Mouse (Mus musculus) C2C12 (cell line): ENCODE measurements around the gene Sytl1. TPM values are rescaled to one million over a fixed set of nuclear protein-coding genes. Genes with fewer than 3 reads are reported as not detected.

ENCODE experiments used
- H3K27me3 ChIP-seq: one replicate; pipeline ENCODE4 v1.6.1; 2011; ENCODE audit not compliant: control insufficient read depth, insufficient read depth, insufficient read length
- H3K36me3 ChIP-seq: one replicate; pipeline ENCODE4 v1.6.1; 2011; ENCODE audit not compliant: control insufficient read depth, insufficient read depth
- H3K4me3 ChIP-seq: one replicate; pipeline ENCODE4 v1.5.1; 2011; ENCODE audit warnings: mild to moderate bottlenecking, control low read depth; ENCODE audit not compliant: poor library complexity, insufficient read depth, severe bottlenecking
- H3K79me2 ChIP-seq: one replicate; pipeline ENCODE4 v1.6.1; 2011; ENCODE audit not compliant: control insufficient read depth, insufficient read depth
- H3K79me3 ChIP-seq: one replicate; pipeline ENCODE4 v1.6.1; 2011; ENCODE audit warnings: low read depth, control low read depth
- H3ac ChIP-seq: one replicate; pipeline ENCODE3; 2011; ENCODE audit warnings: low read depth; ENCODE audit not compliant: control insufficient read depth, insufficient read length
- CEBPB ChIP-seq: IDR thresholded peaks from one replicate; pipeline ENCODE4 v1.6.1; 2011; ENCODE audit warnings: low read depth, mild to moderate bottlenecking, control low read depth, moderate library complexity
- CTCF ChIP-seq: IDR thresholded peaks from one replicate; pipeline ENCODE4 v1.5.1; 2011; ENCODE audit not compliant: control insufficient read depth, insufficient read depth, insufficient read length
- FOSL1 ChIP-seq: IDR thresholded peaks from one replicate; pipeline ENCODE4 v1.8.0; 2011; ENCODE audit warnings: mild to moderate bottlenecking, low read length; ENCODE audit not compliant: poor library complexity, insufficient read depth, severe bottlenecking
- MAX ChIP-seq: IDR thresholded peaks from one replicate; pipeline ENCODE4 v1.6.1; 2011; ENCODE audit warnings: mild to moderate bottlenecking, control low read depth
- MYOD1 ChIP-seq: IDR thresholded peaks from one replicate; pipeline ENCODE4 v1.6.1; 2011; ENCODE audit warnings: low read depth; ENCODE audit not compliant: control insufficient read depth, insufficient read length
- MYOG ChIP-seq: IDR thresholded peaks from one replicate; pipeline ENCODE4 v1.6.1; 2011; ENCODE audit not compliant: control insufficient read depth, insufficient read length; ENCODE audit errors: extremely low read depth
- USF1 ChIP-seq: IDR thresholded peaks from one replicate; pipeline ENCODE4 v1.6.1; 2011; ENCODE audit warnings: low read depth, mild to moderate bottlenecking, control low read depth, moderate library complexity
- polyA plus RNA-seq: library from polyadenylated mRNA; unstranded; fragments of >200 nt; fragmentation: generic; extraction: Trizol; gene quantifications from one replicate; pipeline ENCODE4 v1.2.1, GENCODE M21; 2012; ENCODE audit warnings: missing spikeins

Sytl1 gene
- polyA plus RNA-seq, 1 experiment, result 0.89 TPM

DNA sequence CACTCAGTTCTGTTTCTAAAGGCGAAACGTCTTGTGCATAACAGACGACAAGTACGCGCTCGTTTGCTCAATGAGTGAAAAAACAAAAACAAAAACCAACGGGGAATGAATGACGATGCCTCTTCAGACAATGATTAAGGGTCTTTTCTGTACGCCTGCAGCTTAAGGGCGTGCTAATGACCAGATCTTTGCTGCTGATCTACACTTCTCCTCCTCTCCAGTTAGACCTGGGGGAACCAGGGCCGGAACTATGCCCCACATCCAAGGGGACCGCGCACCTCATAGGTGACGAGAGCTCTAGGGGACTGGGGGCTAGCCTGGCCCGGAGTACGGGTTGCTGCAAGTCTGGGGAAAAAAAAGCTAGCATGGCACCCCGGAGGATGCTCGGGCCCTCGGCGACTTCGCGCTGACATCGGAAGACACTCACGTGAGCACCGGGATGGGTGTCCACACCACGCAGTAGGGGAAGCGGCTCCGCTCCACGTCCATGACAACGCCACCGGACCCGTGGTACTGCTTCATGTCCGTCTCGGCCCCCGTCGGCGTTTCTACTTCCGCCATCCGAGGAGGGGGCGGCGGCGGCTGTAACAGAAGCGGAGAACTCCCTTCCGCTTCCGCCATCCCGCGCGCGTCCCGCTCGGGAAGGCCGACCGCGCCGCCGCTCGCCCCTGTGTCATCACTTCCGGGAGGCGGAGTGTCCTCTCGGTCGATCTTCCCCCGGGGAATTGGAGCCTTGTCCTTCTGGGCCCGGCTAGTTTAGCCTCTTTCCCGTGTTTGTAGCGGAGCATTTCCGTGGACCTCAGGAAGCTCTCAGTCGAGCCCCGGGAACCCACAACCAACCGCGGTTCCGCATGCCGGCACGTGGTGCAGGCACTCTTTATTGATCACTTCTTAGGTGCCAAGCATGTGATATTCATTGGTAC, 14.5 kb upstream of the Sytl1 start, which contains the start of gene Tmem222:
Tmem222 (minus strand) TSS at position 689 of the 923 bp plus-strand sequence.
- Histone ChIP-seq H3K27me3 (no peaks in the 10 kb centered on the region), H3K79me2 (peaks cover 52% of the 10 kb centered on the region), H3K79me3 (peaks cover 38% of the 10 kb centered on the region), H3ac (peak within 1 kb of the TSS; percentile 91), H3K4me3 (peak within 1 kb of the TSS; percentile 99), H3K36me3 (no peaks in the 10 kb centered on the region)
- TF ChIP-seq USF1 (no peak), CEBPB (no peak), MAX (peak; percentile 38)

- Histone ChIP-seq H3K4me3 (no peak overlapping the region), H3ac (no peak overlapping the region), H3K36me3 (peaks cover 31% of the 10 kb centered on the region), H3K79me2 (peaks cover 66% of the 10 kb centered on the region), H3K79me3 (peaks cover 27% of the 10 kb centered on the region), H3K27me3 (no peaks in the 10 kb centered on the region)
- no peak for TF ChIP-seq MYOD1
These were observed 8.0 kb upstream of the Sytl1 start for GRCm38 (mm10) chr4:133270929-133271328.

GRCm38 (mm10) chr4:133269596-133269995, 6.7 kb upstream of the Sytl1 start:
- H3K36me3 ChIP-seq, result peaks cover 38% of the 10 kb centered on the region

DNA sequence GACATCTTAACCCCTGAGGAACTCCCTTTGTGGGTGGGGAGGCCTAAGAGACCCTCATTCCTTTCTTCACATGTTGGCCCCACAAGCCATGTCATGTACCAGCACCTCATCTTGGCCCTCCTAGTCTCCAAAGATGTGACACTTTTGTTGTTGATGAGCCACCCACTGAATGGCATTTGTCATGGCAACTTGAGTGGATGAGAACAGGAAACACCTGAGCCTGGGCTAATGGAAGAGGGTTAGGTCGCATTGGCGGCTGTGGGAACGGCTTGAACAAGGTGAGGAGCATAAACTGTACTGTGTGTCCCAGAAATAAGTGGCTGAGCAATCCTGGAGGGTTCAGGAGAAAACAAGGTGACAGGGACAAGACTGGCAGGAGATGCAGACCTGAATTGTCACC, 6.0 kb upstream of the Sytl1 start:
- peaks cover 38% of the 10 kb centered on the region for H3K36me3 ChIP-seq

More at GRCm38 (mm10) chr4:133269596-133269995, 6.7 kb upstream of the Sytl1 start:
- Histone ChIP-seq H3ac (no peak overlapping the region), H3K4me3 (no peak overlapping the region), H3K79me2 (peaks cover 53% of the 10 kb centered on the region), H3K27me3 (no peaks in the 10 kb centered on the region), H3K79me3 (peaks cover 14% of the 10 kb centered on the region)
- TF ChIP-seq MYOD1 (no peak), FOSL1 (no peak), CTCF (no peak), CEBPB (no peak), USF1 (no peak), MAX (no peak), MYOG (no peak)

DNA sequence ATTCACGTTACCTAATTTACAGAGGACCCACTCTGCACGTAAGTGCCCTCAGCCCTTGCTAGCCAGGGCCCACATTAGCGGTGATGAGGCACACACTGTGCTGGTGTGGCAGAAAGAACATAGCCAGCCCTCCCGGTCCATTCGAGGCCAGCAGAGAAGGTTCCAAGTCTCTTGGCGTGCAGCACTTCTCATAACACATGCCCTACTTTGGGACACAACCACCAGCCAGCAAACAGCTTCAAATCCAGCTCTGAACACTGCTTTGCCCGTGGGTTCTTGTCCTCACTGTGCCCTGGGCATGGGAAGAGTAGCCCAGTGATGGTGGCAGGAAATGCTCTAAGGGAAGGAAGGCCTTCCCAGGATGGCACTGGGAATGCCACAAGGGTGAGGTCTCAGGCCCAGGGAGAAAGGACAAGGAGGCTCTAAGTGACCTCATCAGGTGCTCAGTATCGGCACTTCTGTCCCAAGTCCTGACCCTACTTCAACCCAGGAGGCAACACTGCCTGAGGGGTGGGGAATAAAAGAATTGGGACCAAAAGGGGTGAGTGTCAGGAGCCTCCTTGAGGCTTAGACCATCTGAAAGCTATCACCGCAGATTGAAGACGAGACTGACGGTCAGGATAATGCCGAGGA, 3.5 kb upstream of the Sytl1 start:
- no peak for TF ChIP-seq USF1
- TF ChIP-seq CTCF, result no peak
- TF ChIP-seq CEBPB, result no peak
- no peak for TF ChIP-seq MYOG
- TF ChIP-seq MYOD1, result no peak
- TF ChIP-seq FOSL1, result no peak
- TF ChIP-seq MAX, result no peak
- peaks cover under 1% of the 10 kb centered on the region for H3K79me3 ChIP-seq
- peaks cover 21% of the 10 kb centered on the region for H3K79me2 ChIP-seq
- H3K4me3 ChIP-seq, result no peak overlapping the region
- peaks cover 38% of the 10 kb centered on the region for H3K36me3 ChIP-seq
- no peak overlapping the region for H3ac ChIP-seq
- no peaks in the 10 kb centered on the region for H3K27me3 ChIP-seq

More for the DNA sequence above, 6.0 kb upstream of the Sytl1 start:
- Histone ChIP-seq H3K79me3 (peaks cover 10% of the 10 kb centered on the region), H3ac (no peak overlapping the region), H3K4me3 (no peak overlapping the region), H3K79me2 (peaks cover 46% of the 10 kb centered on the region), H3K27me3 (no peaks in the 10 kb centered on the region)
- TF ChIP-seq MAX, result no peak
- no peak for TF ChIP-seq FOSL1

DNA sequence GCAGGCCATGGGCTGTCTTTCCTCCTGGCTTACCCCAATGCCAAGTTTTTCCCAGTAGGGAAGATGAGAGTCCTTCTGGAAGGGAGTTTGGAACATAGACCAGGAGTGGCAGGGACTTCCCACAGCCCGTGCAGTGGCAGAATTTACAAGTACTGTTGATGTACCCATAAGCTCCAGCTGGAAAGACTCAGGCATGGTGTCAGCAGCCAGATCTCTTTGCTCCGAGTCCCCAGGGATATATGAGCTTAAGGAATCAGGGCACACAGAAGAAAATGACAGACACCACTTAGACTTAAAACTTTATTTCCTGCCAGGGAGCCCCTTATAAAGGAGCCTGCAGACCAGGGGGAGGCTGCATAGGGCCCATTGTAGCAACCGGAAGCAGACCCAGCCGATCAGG, 2.8 kb upstream of the Sytl1 start:
- Histone ChIP-seq H3K79me2 (peaks cover 15% of the 10 kb centered on the region), H3K79me3 (no peaks in the 10 kb centered on the region), H3K36me3 (peaks cover 38% of the 10 kb centered on the region), H3K4me3 (no peak overlapping the region), H3ac (no peak overlapping the region), H3K27me3 (no peaks in the 10 kb centered on the region)
- TF ChIP-seq CEBPB (no peak), MYOG (no peak), MYOD1 (no peak), CTCF (no peak), FOSL1 (no peak), MAX (no peak), USF1 (no peak)
